Mouse (Mus musculus) heart, postnatal 0 days (tissue): ENCODE results near the gene Tac4. TPM values are rescaled to one million over a fixed set of nuclear protein-coding genes. Genes with fewer than 3 reads are reported as not detected.

Source experiments
- ATAC-seq: fragments of 200-750 bp; cut with Nextera tagmentation; 2 replicates; pipeline ENCODE4 v1.8.0; 2017; ENCODE audit warnings: low read depth, moderate number of reproducible peaks, moderate library complexity; ENCODE audit not compliant: insufficient read depth
- DNase-seq: peaks from one replicate; pipeline ENCODE4 v3.0.0-alpha.2; 2016; ENCODE audit warnings: low spot score
- H3K27ac ChIP-seq: fragments of 300-500 bp; sonication (generic); 2 replicates; pipeline ENCODE4 v1.5.1; 2014; ENCODE audit warnings: low read depth, mild to moderate bottlenecking
- H3K27me3 ChIP-seq: fragments of 300-500 bp; sonication (generic); 2 replicates; pipeline ENCODE4 v1.6.1; 2014; ENCODE audit warnings: low read length, mixed read lengths; ENCODE audit not compliant: control insufficient read depth, insufficient read depth
- H3K36me3 ChIP-seq: fragments of 300-500 bp; sonication (generic); replicated peaks from 2 replicates; pipeline ENCODE4 v1.6.1; 2014; ENCODE audit warnings: low read length, mixed read lengths; ENCODE audit not compliant: control insufficient read depth, insufficient read depth
- H3K4me1 ChIP-seq: fragments of 300-500 bp; sonication (generic); 2 replicates; pipeline ENCODE4 v1.6.1; 2014; ENCODE audit warnings: antibody characterized with exemption; ENCODE audit not compliant: control insufficient read depth, insufficient read depth
- H3K4me2 ChIP-seq: fragments of 300-500 bp; sonication (generic); 2 replicates; pipeline ENCODE4 v1.6.1; 2014; ENCODE audit warnings: low read depth, mild to moderate bottlenecking, low read length, moderate library complexity
- H3K4me3 ChIP-seq: fragments of 300-500 bp; sonication (generic); 2 replicates; pipeline ENCODE4 v1.5.1; 2014; ENCODE audit warnings: low read depth, low read length
- H3K9ac ChIP-seq: fragments of 300-500 bp; sonication (generic); replicated peaks from 2 replicates; pipeline ENCODE4 v1.6.1; 2014; ENCODE audit warnings: low read depth, low read length, mixed read lengths
- H3K9me3 ChIP-seq: fragments of 300-500 bp; sonication (generic); replicated peaks from 2 replicates; pipeline ENCODE4 v1.6.1; 2016; ENCODE audit warnings: low read length; ENCODE audit not compliant: control insufficient read depth
- CTCF ChIP-seq: IDR thresholded peaks from 2 replicates; pipeline ENCODE4 v1.5.1; 2016; ENCODE audit warnings: antibody characterized with exemption, control low read depth, low read depth
- EP300 ChIP-seq: IDR thresholded peaks from 2 replicates; pipeline ENCODE4 v1.6.1; 2016; ENCODE audit warnings: antibody characterized with exemption, low read depth
- WGBS: fragments of 180-500 bp; shearing (Covaris S2); extraction: QIAGEN DNeasy Blood & Tissue Kit; methylation state at CpG from one replicate; pipeline ENCODE4 v1.1.7; 2014; 5-methylcytosine and 5-hydroxymethylcytosine counted together
- polyA plus RNA-seq: library from polyadenylated mRNA; unstranded; fragments of >200 nt; fragmentation: Nextera tagmentation; extraction: Ambion mirVana; gene quantifications from 2 replicates; pipeline ENCODE4 v1.2.1, GENCODE M21; 2015
- total RNA-seq: library from RNA; depleted of rRNA; stranded (reverse); fragments of >200 nt; gene quantifications from 2 replicates; pipeline ENCODE4 v1.2.3, GENCODE M21; 2014; ENCODE audit warnings: low replicate concordance

The Tac4 gene
- total and polyA plus RNA-seq, 2 experiments from 2014 or later: not detected

DNA sequence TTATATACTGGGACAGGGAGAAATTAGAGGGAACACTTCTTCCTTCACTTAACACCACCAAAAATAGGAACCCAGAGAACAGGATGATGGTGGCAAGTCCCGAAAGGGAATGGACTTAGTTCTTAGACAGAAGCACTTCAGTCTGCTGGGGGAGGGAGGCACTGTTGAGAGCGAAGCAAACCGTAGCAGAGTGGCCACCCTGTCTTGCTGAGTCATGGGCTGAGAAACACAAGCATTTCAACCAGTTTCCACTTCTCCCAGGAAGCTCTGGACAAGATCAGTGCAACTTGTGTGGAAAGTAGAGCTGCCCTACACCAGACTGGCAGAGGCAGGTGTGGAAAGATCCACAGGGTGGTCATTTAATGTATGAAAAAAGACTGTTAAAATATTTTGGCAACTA, 13.3 kb downstream of the Tac4 start:
- WGBS: 65% methylated on average over 3 of the region's 3 CpGs
- no peak overlapping the region for H3K4me3 ChIP-seq
- no peak overlapping the region for H3K9ac ChIP-seq
- H3K27ac ChIP-seq: no peak overlapping the region
- no peak overlapping the region for H3K4me2 ChIP-seq
- H3K4me1 ChIP-seq: no peaks in the 10 kb centered on the region
- TF ChIP-seq CTCF (no peak), EP300 (no peak)
- ATAC-seq (no peak), DNase-seq (no peak)
- peaks cover 96% of the 10 kb centered on the region for H3K36me3 ChIP-seq
- no peaks in the 10 kb centered on the region for H3K9me3 ChIP-seq
- no peaks in the 10 kb centered on the region for H3K27me3 ChIP-seq

GRCm38 (mm10) chr11:95276056-95276455, 14.7 kb downstream of the Tac4 start:
- Histone ChIP-seq H3K4me3 (no peak overlapping the region), H3K36me3 (peaks cover 97% of the 10 kb centered on the region), H3K9me3 (no peaks in the 10 kb centered on the region), H3K4me2 (no peak overlapping the region), H3K27ac (no peak overlapping the region), H3K27me3 (no peaks in the 10 kb centered on the region), H3K4me1 (no peaks in the 10 kb centered on the region), H3K9ac (no peak overlapping the region)
- ATAC-seq (no peak), DNase-seq (no peak)
- 78% methylated on average over 6 of the region's 6 CpGs for WGBS
- TF ChIP-seq CTCF (no peak), EP300 (no peak)

DNA sequence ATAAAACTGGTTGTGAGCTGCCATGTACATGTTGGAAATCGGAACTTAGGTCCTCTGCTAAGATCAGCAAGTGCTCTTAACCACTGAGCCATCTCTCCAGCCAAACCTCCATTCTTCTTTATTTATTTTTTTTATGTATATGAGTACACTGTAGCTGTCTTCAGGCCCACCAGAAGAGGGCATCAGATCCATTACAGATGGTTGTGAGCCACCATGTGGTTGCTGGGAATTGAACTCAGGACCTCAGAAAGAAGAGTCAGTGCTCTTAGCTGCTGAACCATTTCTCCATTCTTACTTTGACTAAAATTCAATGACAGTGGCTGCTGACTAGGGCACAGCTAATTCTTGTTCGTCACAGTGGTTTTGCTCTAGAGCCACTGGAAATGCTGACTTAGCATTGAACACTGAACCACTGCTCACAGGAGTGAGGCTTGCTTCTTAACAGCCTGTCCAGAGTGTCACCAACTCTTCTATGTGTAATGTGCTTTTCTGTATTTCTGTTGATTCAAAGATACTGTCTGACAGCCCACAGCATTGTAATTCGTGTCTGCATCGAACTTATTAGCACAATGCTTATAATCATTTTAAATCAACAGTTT, 17.8 kb downstream of the Tac4 start:
- TF ChIP-seq EP300 (no peak), CTCF (no peak)
- H3K27me3 ChIP-seq: no peaks in the 10 kb centered on the region
- H3K27ac ChIP-seq: no peak overlapping the region
- WGBS: 87% methylated on average over 4 of the region's 4 CpGs
- no peak overlapping the region for H3K9ac ChIP-seq
- peaks cover 99% of the 10 kb centered on the region for H3K36me3 ChIP-seq
- ATAC-seq: no peak
- H3K4me1 ChIP-seq: no peaks in the 10 kb centered on the region
- no peaks in the 10 kb centered on the region for H3K9me3 ChIP-seq
- H3K4me3 ChIP-seq: no peak overlapping the region
- no peak overlapping the region for H3K4me2 ChIP-seq
- DNase-seq: no peak

DNA sequence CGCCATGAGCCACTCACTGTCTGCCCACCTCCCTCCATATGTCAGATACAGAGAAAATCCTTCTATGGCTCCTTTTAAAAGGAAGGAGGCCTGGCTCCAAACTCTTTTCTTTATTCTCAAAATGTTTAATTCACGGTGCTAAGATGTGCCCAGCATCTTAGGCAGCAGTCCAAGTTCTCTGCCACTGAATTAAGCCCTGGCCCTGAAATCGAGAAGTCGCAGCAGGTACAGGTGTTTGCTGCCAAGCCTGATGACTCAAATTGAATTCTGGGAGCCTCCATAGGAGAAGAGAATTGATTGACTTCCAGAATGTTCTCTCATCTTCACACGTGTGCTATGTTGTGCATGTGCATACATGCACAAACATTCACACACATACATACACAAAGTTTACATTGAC, 21.0 kb downstream of the Tac4 start:
- no peaks in the 10 kb centered on the region for H3K4me1 ChIP-seq
- no peak overlapping the region for H3K4me2 ChIP-seq
- H3K27ac ChIP-seq: no peak overlapping the region
- 98% methylated on average over 5 of the region's 5 CpGs for WGBS
- no peaks in the 10 kb centered on the region for H3K9me3 ChIP-seq
- no peak for TF ChIP-seq CTCF
- TF ChIP-seq EP300: no peak
- no peak overlapping the region for H3K9ac ChIP-seq
- H3K4me3 ChIP-seq: no peak overlapping the region
- ATAC-seq: no peak
- H3K36me3 ChIP-seq: peaks cover 96% of the 10 kb centered on the region
- H3K27me3 ChIP-seq: no peaks in the 10 kb centered on the region
- DNase-seq: no peak

- H3K27ac ChIP-seq: no peak overlapping the region
Observed at GRCm38 (mm10) chr11:95291998-95292397, 30.7 kb downstream of the Tac4 start.

DNA sequence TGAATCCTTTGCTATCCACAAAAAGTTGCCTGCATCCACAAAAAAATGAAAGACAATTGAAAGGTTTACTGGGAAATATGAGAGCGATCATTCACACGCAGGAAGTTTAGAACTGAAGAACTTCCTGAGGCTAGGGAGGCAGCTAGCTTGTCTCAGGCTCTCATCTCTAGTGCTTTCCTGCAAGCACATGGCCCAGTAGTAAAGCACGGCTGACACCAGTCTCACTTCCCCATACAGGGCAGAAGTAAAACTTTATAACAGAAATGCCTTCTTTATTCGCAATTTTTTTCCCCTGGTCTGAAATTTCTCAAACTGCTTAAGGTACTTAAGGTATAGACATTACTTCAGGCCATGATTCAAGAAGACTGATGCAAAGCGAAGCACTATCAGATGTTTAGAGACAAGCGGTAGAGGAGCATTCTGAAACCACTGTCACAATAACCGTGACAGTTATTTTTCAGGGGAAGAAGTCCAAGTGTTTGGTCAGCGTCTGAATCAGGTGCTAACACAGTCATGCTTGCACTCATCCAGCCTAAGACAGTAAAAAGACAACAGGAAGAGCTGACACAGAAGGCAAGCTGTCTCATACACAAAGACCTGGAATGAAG, 31.8 kb downstream of the Tac4 start:
- H3K4me2 ChIP-seq: no peak overlapping the region
- H3K27ac ChIP-seq: no peak overlapping the region
- 71% methylated on average over 8 of the region's 8 CpGs for WGBS

More at GRCm38 (mm10) chr11:95291998-95292397, 30.7 kb downstream of the Tac4 start:
- ATAC-seq (no peak), DNase-seq (no peak)
- Histone ChIP-seq H3K36me3 (peaks cover 83% of the 10 kb centered on the region), H3K4me3 (no peak overlapping the region), H3K4me2 (no peak overlapping the region), H3K4me1 (no peaks in the 10 kb centered on the region), H3K27me3 (no peaks in the 10 kb centered on the region), H3K9ac (no peak overlapping the region), H3K9me3 (no peaks in the 10 kb centered on the region)
- TF ChIP-seq EP300 (no peak), CTCF (no peak)
- WGBS: 68% methylated on average over 4 of the region's 4 CpGs

More for the DNA sequence above, 31.8 kb downstream of the Tac4 start:
- H3K36me3 ChIP-seq: peaks cover 81% of the 10 kb centered on the region
- H3K4me1 ChIP-seq: no peaks in the 10 kb centered on the region
- no peak for TF ChIP-seq CTCF
- TF ChIP-seq EP300: no peak
- ATAC-seq (no peak), DNase-seq (no peak)
- no peak overlapping the region for H3K9ac ChIP-seq
- H3K27me3 ChIP-seq: no peaks in the 10 kb centered on the region
- no peak overlapping the region for H3K4me3 ChIP-seq
- no peaks in the 10 kb centered on the region for H3K9me3 ChIP-seq
